Mouse (Mus musculus) forebrain, embryonic 13.5 days (tissue): ENCODE data around the gene Tmem131l. TPM values are rescaled to one million over a fixed set of nuclear protein-coding genes. Genes with fewer than 3 reads are reported as not detected.
"Not testable (repeated sequence)": the region's sequence is repeated elsewhere in the genome, so short reads cannot be mapped to it uniquely, and the experiment has no call there.

Experiments
- ATAC-seq: fragments of 200-750 bp; cut with Nextera tagmentation; 2 replicates; pipeline ENCODE4 v1.8.0; 2017
- H3K27ac ChIP-seq: fragments of 300-500 bp; sonication (generic); 2 replicates; pipeline ENCODE4 v1.5.1; 2015; ENCODE audit warnings: inconsistent platforms, mild to moderate bottlenecking, moderate library complexity
- H3K27me3 ChIP-seq: fragments of 300-500 bp; sonication (generic); 2 replicates; pipeline ENCODE4 v1.6.1; 2015; ENCODE audit warnings: mild to moderate bottlenecking, inconsistent platforms
- H3K36me3 ChIP-seq: fragments of 300-500 bp; sonication (generic); 2 replicates; pipeline ENCODE4 v1.6.1; 2015; ENCODE audit warnings: mild to moderate bottlenecking, inconsistent platforms; ENCODE audit not compliant: poor library complexity, severe bottlenecking
- H3K4me1 ChIP-seq: fragments of 300-500 bp; sonication (generic); 2 replicates; pipeline ENCODE4 v1.6.1; 2015; ENCODE audit warnings: inconsistent platforms
- H3K4me2 ChIP-seq: fragments of 300-500 bp; sonication (generic); 2 replicates; pipeline ENCODE4 v1.6.1; 2015; ENCODE audit warnings: inconsistent platforms, mild to moderate bottlenecking, moderate library complexity
- H3K4me3 ChIP-seq: fragments of 300-500 bp; sonication (generic); 2 replicates; pipeline ENCODE4 v1.5.1; 2015; ENCODE audit warnings: mild to moderate bottlenecking, inconsistent platforms
- H3K9ac ChIP-seq: fragments of 300-500 bp; sonication (generic); 2 replicates; pipeline ENCODE4 v1.6.1; 2015; ENCODE audit warnings: mild to moderate bottlenecking, inconsistent platforms
- H3K9me3 ChIP-seq: fragments of 300-500 bp; sonication (generic); replicated peaks from 2 replicates; pipeline ENCODE4 v1.6.1; 2016; ENCODE audit warnings: inconsistent platforms
- WGBS: fragments of 180-500 bp; shearing (Covaris S2); methylation state at CpG from one replicate; pipeline ENCODE4 v1.1.7; 2015; 5-methylcytosine and 5-hydroxymethylcytosine counted together
- polyA plus RNA-seq: library from polyadenylated mRNA; unstranded; fragments of >200 nt; fragmentation: Nextera tagmentation; extraction: Ambion mirVana; gene quantifications from 2 replicates; pipeline ENCODE4 v1.2.1, GENCODE M21; 2015

Tmem131l gene
- polyA plus RNA-seq, 1 experiment from 2014 or later: 139 TPM

- peaks cover 66% of the 10 kb centered on the region for H3K36me3 ChIP-seq
- no peak for ATAC-seq
- WGBS: 58% methylated on average over 3 of the region's 3 CpGs
Measured at GRCm38 (mm10) chr3:83895811-83896210, 144.2 kb downstream of the Tmem131l start.

GRCm38 (mm10) chr3:83895111-83895510 is 144.9 kb downstream of the Tmem131l start:
- Histone ChIP-seq H3K9me3 (peaks cover 8% of the 10 kb centered on the region; the same call in 1 of the 2 replicates), H3K36me3 (peaks cover 59% of the 10 kb centered on the region), H3K4me1 (no peaks in the 10 kb centered on the region), H3K27me3 (no peaks in the 10 kb centered on the region), H3K4me2 (no peak overlapping the region), H3K9ac (no peak overlapping the region), H3K27ac (no peak overlapping the region), H3K4me3 (no peak overlapping the region)
- ATAC-seq: no peak
- WGBS: 91% methylated on average over 5 of the region's 5 CpGs

More at GRCm38 (mm10) chr3:83895811-83896210, 144.2 kb downstream of the Tmem131l start:
- H3K9me3 ChIP-seq: peaks cover 8% of the 10 kb centered on the region; the same call in 1 of the 2 replicates
- H3K27ac ChIP-seq: no peak overlapping the region
- H3K4me3 ChIP-seq: no peak overlapping the region
- H3K4me1 ChIP-seq: no peaks in the 10 kb centered on the region
- H3K27me3 ChIP-seq: no peaks in the 10 kb centered on the region
- H3K4me2 ChIP-seq: no peak overlapping the region
- H3K9ac ChIP-seq: no peak overlapping the region

- Histone ChIP-seq H3K4me3 (no peak overlapping the region), H3K36me3 (no peaks in the 10 kb centered on the region), H3K4me2 (no peak overlapping the region), H3K27me3 (no peaks in the 10 kb centered on the region), H3K4me1 (no peaks in the 10 kb centered on the region), H3K9me3 (no peaks in the 10 kb centered on the region), H3K9ac (no peak overlapping the region), H3K27ac (no peak overlapping the region)
- WGBS: 75% methylated on average over 2 of the region's 2 CpGs
- ATAC-seq: no peak
Measured at GRCm38 (mm10) chr3:83885163-83885562, 154.8 kb downstream of the Tmem131l start.

- H3K9ac ChIP-seq, H3K9me3 ChIP-seq, H3K27me3 ChIP-seq, H3K27ac ChIP-seq, H3K4me3 ChIP-seq, ATAC-seq, H3K4me2 ChIP-seq, H3K4me1 ChIP-seq, H3K36me3 ChIP-seq: not testable (repeated sequence)
- 84% methylated on average over 5 of the region's 5 CpGs for WGBS
Measured at GRCm38 (mm10) chr3:83879261-83880050, 160.5 kb downstream of the Tmem131l start.

GRCm38 (mm10) chr3:83878801-83879200 is 161.2 kb downstream of the Tmem131l start:
- Histone ChIP-seq H3K27ac (no peak overlapping the region), H3K4me3 (no peak overlapping the region), H3K27me3 (no peaks in the 10 kb centered on the region), H3K9me3 (no peaks in the 10 kb centered on the region), H3K4me1 (no peaks in the 10 kb centered on the region), H3K9ac (no peak overlapping the region), H3K4me2 (no peak overlapping the region), H3K36me3 (no peaks in the 10 kb centered on the region)
- 90% methylated on average over 4 of the region's 4 CpGs for WGBS
- no peak for ATAC-seq

GRCm38 (mm10) chr3:83876299-83876698 is 163.7 kb downstream of the Tmem131l start:
- 72% methylated on average over 4 of the region's 4 CpGs for WGBS
- no peak overlapping the region for H3K9ac ChIP-seq
- no peak for ATAC-seq
- no peak overlapping the region for H3K27ac ChIP-seq
- no peak overlapping the region for H3K4me2 ChIP-seq
- no peaks in the 10 kb centered on the region for H3K27me3 ChIP-seq
- no peak overlapping the region for H3K4me3 ChIP-seq
- no peaks in the 10 kb centered on the region for H3K36me3 ChIP-seq
- no peaks in the 10 kb centered on the region for H3K9me3 ChIP-seq
- H3K4me1 ChIP-seq: no peaks in the 10 kb centered on the region

GRCm38 (mm10) chr3:83875078-83875477 is 164.9 kb downstream of the Tmem131l start:
- H3K36me3 ChIP-seq, H3K4me1 ChIP-seq, H3K9ac ChIP-seq, H3K27me3 ChIP-seq, ATAC-seq, H3K9me3 ChIP-seq, H3K27ac ChIP-seq, H3K4me3 ChIP-seq, H3K4me2 ChIP-seq: not testable (repeated sequence)
- WGBS: 93% methylated on average over 2 of the region's 2 CpGs

GRCm38 (mm10) chr3:83872853-83873252 is 167.1 kb downstream of the Tmem131l start:
- H3K27ac ChIP-seq, H3K36me3 ChIP-seq, H3K4me2 ChIP-seq, H3K9me3 ChIP-seq, ATAC-seq, H3K27me3 ChIP-seq, H3K4me1 ChIP-seq, H3K4me3 ChIP-seq, H3K9ac ChIP-seq: not testable (repeated sequence)
- 85% methylated on average over 2 of the region's 2 CpGs for WGBS

GRCm38 (mm10) chr3:83871962-83872361 is 168.0 kb downstream of the Tmem131l start:
- H3K36me3 ChIP-seq, H3K4me2 ChIP-seq, H3K9ac ChIP-seq, H3K4me1 ChIP-seq, H3K9me3 ChIP-seq, H3K27me3 ChIP-seq, ATAC-seq, H3K27ac ChIP-seq, H3K4me3 ChIP-seq: not testable (repeated sequence)
- WGBS: 88% methylated on average over 4 of the region's 4 CpGs

GRCm38 (mm10) chr3:83871559-83871958 is 168.4 kb downstream of the Tmem131l start:
- WGBS: 89% methylated on average over 7 of the region's 7 CpGs

GRCm38 (mm10) chr3:83869776-83870175 is 170.2 kb downstream of the Tmem131l start:
- Histone ChIP-seq H3K9ac (no peak overlapping the region), H3K36me3 (no peaks in the 10 kb centered on the region), H3K4me3 (no peak overlapping the region), H3K27ac (no peak overlapping the region), H3K9me3 (no peaks in the 10 kb centered on the region), H3K27me3 (no peaks in the 10 kb centered on the region), H3K4me1 (no peaks in the 10 kb centered on the region), H3K4me2 (no peak overlapping the region)
- WGBS: 94% methylated on average over 2 of the region's 2 CpGs
- ATAC-seq: no peak

More at GRCm38 (mm10) chr3:83871559-83871958, 168.4 kb downstream of the Tmem131l start:
- H3K36me3 ChIP-seq, H3K27ac ChIP-seq, H3K4me2 ChIP-seq, H3K27me3 ChIP-seq, ATAC-seq, H3K9ac ChIP-seq, H3K4me3 ChIP-seq, H3K4me1 ChIP-seq, H3K9me3 ChIP-seq: not testable (repeated sequence)

GRCm38 (mm10) chr3:83867026-83867425 is 172.9 kb downstream of the Tmem131l start:
- ATAC-seq, H3K27ac ChIP-seq, H3K4me3 ChIP-seq, H3K4me1 ChIP-seq, H3K36me3 ChIP-seq, H3K27me3 ChIP-seq, H3K4me2 ChIP-seq, H3K9me3 ChIP-seq, H3K9ac ChIP-seq: not testable (repeated sequence)

- no peak overlapping the region for H3K4me2 ChIP-seq
- ATAC-seq: no peak
- WGBS: 95% methylated on average over 2 of the region's 2 CpGs
Measured at GRCm38 (mm10) chr3:83865216-83865615, 174.8 kb downstream of the Tmem131l start.

More at GRCm38 (mm10) chr3:83865216-83865615, 174.8 kb downstream of the Tmem131l start:
- no peaks in the 10 kb centered on the region for H3K9me3 ChIP-seq
- H3K9ac ChIP-seq: no peak overlapping the region
- H3K4me1 ChIP-seq: no peaks in the 10 kb centered on the region
- H3K36me3 ChIP-seq: no peaks in the 10 kb centered on the region
- no peaks in the 10 kb centered on the region for H3K27me3 ChIP-seq
- H3K27ac ChIP-seq: no peak overlapping the region
- H3K4me3 ChIP-seq: no peak overlapping the region
